Mouse (Mus musculus) liver, embryonic 14.5 days (tissue): ENCODE measurements around the gene Olfr992. TPM values are rescaled to one million over a fixed set of nuclear protein-coding genes. Genes with fewer than 3 reads are reported as not detected.
"Not testable (repeated sequence)": the region's sequence is repeated elsewhere in the genome, so short reads cannot be mapped to it uniquely, and the experiment has no call there.

Experiments used
- ATAC-seq: fragments of 200-750 bp; cut with Nextera tagmentation; 2 replicates; pipeline ENCODE4 v1.8.0; 2017; ENCODE audit warnings: moderate number of reproducible peaks, mild to moderate bottlenecking, moderate library complexity; ENCODE audit not compliant: insufficient read depth
- DNase-seq, 3 experiments: peaks; one replicate each; pipeline ENCODE4 v3.0.0-alpha.2; 2012 to 2013; ENCODE audit warnings: low read depth in 3 of 3, low spot score in 3 of 3
- H3K27ac ChIP-seq: fragments of 300-500 bp; sonication (generic); 2 replicates; pipeline ENCODE4 v1.5.1; 2014; ENCODE audit warnings: moderate library complexity, mild to moderate bottlenecking, control low read depth, inconsistent platforms
- H3K27me3 ChIP-seq: fragments of 300-500 bp; sonication (generic); 2 replicates; pipeline ENCODE4 v1.6.1; 2014; ENCODE audit warnings: mild to moderate bottlenecking, low read length, moderate library complexity; ENCODE audit not compliant: control insufficient read depth, insufficient read depth
- H3K36me3 ChIP-seq: fragments of 300-500 bp; sonication (generic); replicated peaks from 2 replicates; pipeline ENCODE4 v1.6.1; 2014; ENCODE audit warnings: low read depth; ENCODE audit not compliant: control insufficient read depth, insufficient read depth
- H3K4me1 ChIP-seq, 2 experiments: fragments of 200-500 bp in 1 of 2; fragments of 300-500 bp in 1 of 2; sonication (generic) in 1 of 2; replicated peaks; 2 replicates each; pipeline ENCODE4 v1.6.1; 2012 to 2014; ENCODE audit warnings: antibody characterized with exemption in 1 of 2, inconsistent platforms in 1 of 2, low read length in 1 of 2; ENCODE audit not compliant: control insufficient read depth in 2 of 2, insufficient read depth in 2 of 2
- H3K4me2 ChIP-seq: fragments of 300-500 bp; sonication (generic); 2 replicates; pipeline ENCODE4 v1.6.1; 2014; ENCODE audit warnings: low read depth, mild to moderate bottlenecking, control low read depth, moderate library complexity
- H3K4me3 ChIP-seq, 2 experiments: fragments of 200-500 bp in 1 of 2; fragments of 300-500 bp in 1 of 2; sonication (generic) in 1 of 2; 2 replicates each; pipeline ENCODE4 v1.5.1; 2012 to 2014; ENCODE audit warnings: low read depth in 2 of 2, low read length in 2 of 2, mild to moderate bottlenecking in 2 of 2, control low read depth in 1 of 2, inconsistent platforms in 1 of 2, moderate library complexity in 1 of 2; ENCODE audit not compliant: insufficient read depth in 1 of 2
- H3K9ac ChIP-seq: fragments of 300-500 bp; sonication (generic); replicated peaks from 2 replicates; pipeline ENCODE4 v1.6.1; 2014; ENCODE audit warnings: mild to moderate bottlenecking, control low read depth, moderate library complexity
- H3K9me3 ChIP-seq: fragments of 300-500 bp; sonication (generic); 2 replicates; pipeline ENCODE4 v1.6.1; 2016; ENCODE audit warnings: low read length, mixed read lengths; ENCODE audit not compliant: control insufficient read depth
- CTCF ChIP-seq: IDR thresholded peaks from 2 replicates; pipeline ENCODE4 v1.5.1; 2016; ENCODE audit warnings: antibody characterized with exemption, low read depth, control low read depth
- EP300 ChIP-seq: IDR thresholded peaks from 2 replicates; pipeline ENCODE4 v1.6.1; 2016; ENCODE audit warnings: antibody characterized with exemption, low read depth
- polyA plus RNA-seq, 2 experiments: library from polyadenylated mRNA; depleted of rRNA in 1 of 2; stranded (reverse) in 1 of 2; unstranded in 1 of 2; fragments of >200 nt; fragmentation: Nextera tagmentation in 1 of 2; extraction: Ambion mirVana in 1 of 2; gene quantifications; 2 replicates each; pipeline versions ENCODE4 v1.2.1 to v1.2.3; 2012 to 2014

Olfr992 gene
- polyA plus RNA-seq, 2 experiments = not detected

- Histone ChIP-seq H3K9ac (no peak within 1 kb of the TSS), H3K9me3 (no peaks in the 10 kb centered on the region), H3K4me2 (no peak within 1 kb of the TSS), H3K4me1 (no peaks in the 10 kb centered on the region), H3K27ac (no peak within 1 kb of the TSS), H3K36me3 (no peaks in the 10 kb centered on the region), H3K27me3 (no peaks in the 10 kb centered on the region), H3K4me3 (no peak within 1 kb of the TSS)
- TF ChIP-seq CTCF (no peak), EP300 (no peak)
- ATAC-seq = no peak
- no peak for DNase-seq
Observed at GRCm38 (mm10) chr2:85414777-85415176, 5.5 kb upstream of the Olfr992 start, which contains the start of gene Olfr993. TSS of gene Olfr993 (minus strand) at chr2:85414877.

GRCm38 (mm10) chr2:85363127-85363526, 46.1 kb downstream of the Olfr992 start, which contains the start of gene Olfr988:
TSS of gene Olfr988 (minus strand) at chr2:85363227.
- H3K27ac ChIP-seq, DNase-seq, H3K9me3 ChIP-seq, H3K4me3 ChIP-seq, H3K27me3 ChIP-seq, H3K4me2 ChIP-seq, H3K9ac ChIP-seq, H3K36me3 ChIP-seq, H3K4me1 ChIP-seq, ATAC-seq: not testable (repeated sequence)

Other genes starting within 250 kb of the Olfr992 start
- 0.08 TPM in 2 replicates for gene Lrrc55, start 212.3 kb downstream of the Olfr992 start, polyA plus RNA-seq (2012; rRNA removed)
- gene Lrrc55, start 212.3 kb downstream of the Olfr992 start, polyA plus RNA-seq (2014; fragmentation: Nextera tagmentation; extraction: Ambion mirVana) = 0.04 TPM in 1 of 2 replicates, not detected in the other
- not detected in 2 replicates for gene Olfr987, start 70.2 kb downstream of the Olfr992 start, polyA plus RNA-seq (2012; rRNA removed)
- not detected in 2 replicates for gene Olfr987, start 70.2 kb downstream of the Olfr992 start, polyA plus RNA-seq (2014; fragmentation: Nextera tagmentation; extraction: Ambion mirVana)
- gene Olfr988, start 46.2 kb downstream of the Olfr992 start, polyA plus RNA-seq (2012; rRNA removed) = not detected in 2 replicates
- not detected in 2 replicates for gene Olfr988, start 46.2 kb downstream of the Olfr992 start, polyA plus RNA-seq (2014; fragmentation: Nextera tagmentation; extraction: Ambion mirVana)
- not detected in 2 replicates for gene Olfr993, start 5.4 kb upstream of the Olfr992 start, polyA plus RNA-seq (2012; rRNA removed)
- not detected in 2 replicates for gene Olfr993, start 5.4 kb upstream of the Olfr992 start, polyA plus RNA-seq (2014; fragmentation: Nextera tagmentation; extraction: Ambion mirVana)
- not detected in 2 replicates for gene Olfr994, start 27.0 kb upstream of the Olfr992 start, polyA plus RNA-seq (2012; rRNA removed)
- not detected in 2 replicates for gene Olfr994, start 27.0 kb upstream of the Olfr992 start, polyA plus RNA-seq (2014; fragmentation: Nextera tagmentation; extraction: Ambion mirVana)
- gene Olfr995, start 34.2 kb upstream of the Olfr992 start, polyA plus RNA-seq (2012; rRNA removed) = not detected in 2 replicates
- not detected in 2 replicates for gene Olfr995, start 34.2 kb upstream of the Olfr992 start, polyA plus RNA-seq (2014; fragmentation: Nextera tagmentation; extraction: Ambion mirVana)
- not detected in 2 replicates for gene 4833423E24Rik, start 109.6 kb upstream of the Olfr992 start, polyA plus RNA-seq (2012; rRNA removed)
- gene 4833423E24Rik, start 109.6 kb upstream of the Olfr992 start, polyA plus RNA-seq (2014; fragmentation: Nextera tagmentation; extraction: Ambion mirVana) = not detected in 2 replicates
- not detected in 2 replicates for gene Olfr996, start 169.7 kb upstream of the Olfr992 start, polyA plus RNA-seq (2012; rRNA removed)
- gene Olfr996, start 169.7 kb upstream of the Olfr992 start, polyA plus RNA-seq (2014; fragmentation: Nextera tagmentation; extraction: Ambion mirVana) = not detected in 2 replicates
- gene Olfr998, start 179.5 kb upstream of the Olfr992 start, polyA plus RNA-seq (2012; rRNA removed) = not detected in 2 replicates
- not detected in 2 replicates for gene Olfr998, start 179.5 kb upstream of the Olfr992 start, polyA plus RNA-seq (2014; fragmentation: Nextera tagmentation; extraction: Ambion mirVana)
- gene Olfr1000, start 202.4 kb upstream of the Olfr992 start, polyA plus RNA-seq (2012; rRNA removed) = not detected in 2 replicates
- not detected in 2 replicates for gene Olfr1000, start 202.4 kb upstream of the Olfr992 start, polyA plus RNA-seq (2014; fragmentation: Nextera tagmentation; extraction: Ambion mirVana)
- not detected in 2 replicates for gene Olfr1002, start 241.2 kb upstream of the Olfr992 start, polyA plus RNA-seq (2012; rRNA removed)
- gene Olfr1002, start 241.2 kb upstream of the Olfr992 start, polyA plus RNA-seq (2014; fragmentation: Nextera tagmentation; extraction: Ambion mirVana) = not detected in 2 replicates